Mouse (Mus musculus) bone marrow, adult 2 months (tissue): ENCODE data around the gene Olfr1490. TPM values are rescaled to one million over a fixed set of nuclear protein-coding genes. Genes with fewer than 3 reads are reported as not detected.
"Not testable (repeated sequence)": the region's sequence is repeated elsewhere in the genome, so short reads cannot be mapped to it uniquely, and the experiment has no call there.

ENCODE experiments used
- H3K27ac ChIP-seq: fragments of 200-500 bp; 2 replicates; pipeline ENCODE4 v1.5.1; 2012; ENCODE audit warnings: low read depth, mild to moderate bottlenecking, control low read depth, inconsistent platforms, low read length; ENCODE audit not compliant: control insufficient read depth, poor library complexity, insufficient read depth
- H3K4me1 ChIP-seq: fragments of 200-500 bp; 2 replicates; pipeline ENCODE4 v1.6.1; 2011; ENCODE audit warnings: low read length; ENCODE audit not compliant: control insufficient read depth, insufficient read depth
- H3K4me3 ChIP-seq: fragments of 200-500 bp; replicated peaks from 2 replicates; pipeline ENCODE3; 2011; ENCODE audit warnings: mild to moderate bottlenecking, low read depth, low read length, control low read depth; ENCODE audit not compliant: control insufficient read depth
- CTCF ChIP-seq: fragments of 200-500 bp; IDR thresholded peaks from 2 replicates; pipeline ENCODE4 v1.5.1; 2011; ENCODE audit warnings: low read length, control low read depth; ENCODE audit not compliant: control insufficient read depth, insufficient read depth
- POLR2A ChIP-seq: fragments of 200-500 bp; IDR thresholded peaks from 2 replicates; pipeline ENCODE4 v1.6.1; 2011; ENCODE audit warnings: low read depth, mild to moderate bottlenecking, control low read depth, low read length, borderline replicate concordance; ENCODE audit not compliant: control insufficient read depth
- WGBS: fragments of 180-500 bp; shearing (Covaris S2); methylation state at CpG from one replicate; pipeline ENCODE4 v1.1.7; 2018; 5-methylcytosine and 5-hydroxymethylcytosine counted together
- polyA plus RNA-seq: library from polyadenylated mRNA; stranded (reverse); fragments of >200 nt; gene quantifications from 2 replicates; pipeline ENCODE4 v1.2.4, GENCODE M21; 2011; ENCODE audit warnings: low replicate concordance; ENCODE audit not compliant: missing spikeins, insufficient read depth, insufficient read length

Olfr1490 gene
- polyA plus RNA-seq, result not detected in 2 replicates

- no peak within 1 kb of the TSS for H3K4me3 ChIP-seq
Measured at GRCm38 (mm10) chr19:13650791-13651190, at the start of gene Olfr1490. Gene Olfr1490 (plus strand): TSS chr19:13651091.

GRCm38 (mm10) chr19:13617075-13617474 lies 33.8 kb upstream of the Olfr1490 start, which contains the start of gene Olfr1487:
Gene Olfr1487 (plus strand): TSS chr19:13617375.
- H3K4me3 ChIP-seq, H3K4me1 ChIP-seq, H3K27ac ChIP-seq: not testable (repeated sequence)
- 75% methylated on average over 2 of the region's 2 CpGs for WGBS

More at GRCm38 (mm10) chr19:13650791-13651190, at the start of gene Olfr1490:
- WGBS, result 62% methylated on average over 1 of the region's 1 CpGs
- no peak for TF ChIP-seq POLR2A
- no peak for TF ChIP-seq CTCF
- Histone ChIP-seq H3K27ac (no peak within 1 kb of the TSS), H3K4me1 (no peaks in the 10 kb centered on the region)

GRCm38 (mm10) chr19:13631321-13631720 lies 19.6 kb upstream of the Olfr1490 start, which contains the start of gene Olfr1489:
Gene Olfr1489 (plus strand): TSS chr19:13631621.
- TF ChIP-seq CTCF, result no peak
- no peak for TF ChIP-seq POLR2A
- Histone ChIP-seq H3K4me1 (no peaks in the 10 kb centered on the region), H3K4me3 (no peak within 1 kb of the TSS), H3K27ac (no peak within 1 kb of the TSS)
- 69% methylated on average over 1 of the region's 1 CpGs for WGBS

- Histone ChIP-seq H3K4me3 (no peak within 1 kb of the TSS), H3K27ac (no peak within 1 kb of the TSS), H3K4me1 (no peaks in the 10 kb centered on the region)
- TF ChIP-seq CTCF (no peak), POLR2A (no peak)
- WGBS, result 71% methylated on average over 3 of the region's 3 CpGs
Measured at GRCm38 (mm10) chr19:13696968-13697367, 46.1 kb downstream of the Olfr1490 start, which contains the start of gene Olfr1491. Gene Olfr1491 (plus strand): TSS chr19:13697268.

Other genes with a start within 250 kb of the Olfr1490 start
- not detected in 2 replicates for gene Olfr1469, start 243.2 kb upstream of the Olfr1490 start, polyA plus RNA-seq
- not detected in 2 replicates for gene Olfr1471, start 207.7 kb upstream of the Olfr1490 start, polyA plus RNA-seq
- gene Olfr1472, start 195.0 kb upstream of the Olfr1490 start, polyA plus RNA-seq, result not detected in 2 replicates
- not detected in 2 replicates for gene Olfr1474, start 181.5 kb upstream of the Olfr1490 start, polyA plus RNA-seq
- not detected in 2 replicates for gene Olfr1475, start 170.9 kb upstream of the Olfr1490 start, polyA plus RNA-seq
- gene Olfr1477, start 150.5 kb upstream of the Olfr1490 start, polyA plus RNA-seq, result not detected in 2 replicates
- gene Olfr1480, start 123.2 kb upstream of the Olfr1490 start, polyA plus RNA-seq, result not detected in 2 replicates
- not detected in 2 replicates for gene Olfr1484, start 67.6 kb upstream of the Olfr1490 start, polyA plus RNA-seq
- gene Olfr1487, start 33.7 kb upstream of the Olfr1490 start, polyA plus RNA-seq, result not detected in 2 replicates
- gene Olfr1489, start 19.5 kb upstream of the Olfr1490 start, polyA plus RNA-seq, result 0.20 and 0.40 TPM in 2 replicates
- gene Olfr1491, start 46.2 kb downstream of the Olfr1490 start, polyA plus RNA-seq, result not detected in 2 replicates
- not detected in 2 replicates for gene Olfr1493-ps1, start 72.2 kb downstream of the Olfr1490 start, polyA plus RNA-seq
- not detected in 2 replicates for gene Olfr1494, start 88.6 kb downstream of the Olfr1490 start, polyA plus RNA-seq
- not detected in 2 replicates for gene Olfr1495, start 113.5 kb downstream of the Olfr1490 start, polyA plus RNA-seq
- not detected in 2 replicates for gene Olfr1496, start 126.8 kb downstream of the Olfr1490 start, polyA plus RNA-seq
- gene Olfr1497, start 147.1 kb downstream of the Olfr1490 start, polyA plus RNA-seq, result not detected in 2 replicates
- gene Olfr1499, start 168.4 kb downstream of the Olfr1490 start, polyA plus RNA-seq, result not detected in 2 replicates
- not detected in 2 replicates for gene Olfr1500, start 179.4 kb downstream of the Olfr1490 start, polyA plus RNA-seq
- not detected in 2 replicates for gene Olfr1501, start 199.6 kb downstream of the Olfr1490 start, polyA plus RNA-seq
- gene Olfr1502, start 210.7 kb downstream of the Olfr1490 start, polyA plus RNA-seq, result not detected in 2 replicates
- not detected in 2 replicates for gene Olfr1504, start 246.8 kb downstream of the Olfr1490 start, polyA plus RNA-seq